Mouse (Mus musculus) ES-Bruce4 (cell line): Measurements from ENCODE around the gene Ago4.

ENCODE experiments used
- CTCF ChIP-seq: IDR thresholded peaks from one replicate; pipeline ENCODE4 v1.8.1; 2011; ENCODE audit warnings: low read depth, low read length
- POLR2A ChIP-seq: IDR thresholded peaks from one replicate; pipeline ENCODE4 v1.8.1; 2011; ENCODE audit warnings: low read length; ENCODE audit not compliant: insufficient read depth

DNA sequence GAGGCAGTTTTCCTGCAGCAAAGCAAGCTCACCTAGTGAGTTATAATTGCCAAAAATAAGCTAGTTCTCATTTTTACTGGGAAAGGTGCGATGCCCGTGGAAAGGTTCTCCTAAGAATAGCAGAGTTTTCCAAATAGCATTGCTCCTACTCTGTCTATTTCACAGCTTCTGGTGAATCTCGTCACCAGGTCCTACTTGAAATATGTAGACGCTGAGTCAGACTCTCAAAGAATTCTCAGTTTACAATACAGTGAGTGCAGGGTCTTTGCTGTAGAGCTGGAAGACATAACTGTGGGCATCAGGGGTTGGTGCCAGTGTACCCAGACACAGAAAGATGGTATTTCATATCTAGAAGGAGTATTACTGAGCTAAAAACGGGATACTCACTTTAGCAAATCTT is 22.3 kb downstream of the Ago4 start:
- no peak for TF ChIP-seq CTCF
- TF ChIP-seq POLR2A, result no peak
